Mouse (Mus musculus) liver, adult 2 months (tissue): ENCODE results near the gene Emc8.

Experiments
- CTCF ChIP-seq: fragments of 200-500 bp; IDR thresholded peaks from 2 replicates; pipeline ENCODE4 v1.5.1; 2011; ENCODE audit warnings: low read depth, low read length, control low read depth
- POLR2A ChIP-seq: fragments of 200-500 bp; IDR thresholded peaks from 2 replicates; pipeline ENCODE4 v1.6.1; 2011; ENCODE audit warnings: low read length, control low read depth; ENCODE audit not compliant: insufficient read depth; ENCODE audit errors: extremely low read depth

GRCm38 (mm10) chr8:120671775-120672174, 3.4 kb upstream of the Emc8 start:
- no peak for TF ChIP-seq CTCF
- TF ChIP-seq POLR2A = no peak
